Mouse (Mus musculus): ENCODE results near the gene Corin. TPM values are rescaled to one million over a fixed set of nuclear protein-coding genes. Genes with fewer than 3 reads are reported as not detected.

Gene Corin
- polyA plus RNA-seq, 1 experiment from 2014 or later: 0.89 TPM

GRCm38 (mm10) chr5:72464932-72465331 is 39.3 kb downstream of the Corin start:
- H3K27me3 ChIP-seq (ENCODE audit: insufficient read depth, low read length): no peaks in the 10 kb centered on the region
- DNase-seq (no peak), ATAC-seq (ENCODE audit: insufficient read depth) (no peak)
- H3K9ac ChIP-seq: no peak overlapping the region
- no peak overlapping the region for H3K4me2 ChIP-seq
- H3K9me3 ChIP-seq (ENCODE audit: low read depth, low read length): no peaks in the 10 kb centered on the region
- no peak overlapping the region for H3K4me3 ChIP-seq (ENCODE audit: low read depth, low read length)
- H3K27ac ChIP-seq (ENCODE audit: low read depth): no peak overlapping the region
- no peaks in the 10 kb centered on the region for H3K4me1 ChIP-seq (ENCODE audit: insufficient read depth)
- no peaks in the 10 kb centered on the region for H3K36me3 ChIP-seq (ENCODE audit: insufficient read depth)
- no peak for TF ChIP-seq CTCF (IDR thresholded peaks at IDR 0.05; ENCODE audit: low read depth)
- WGBS: 65% methylated on average over 3 of the region's 3 CpGs

- DNase-seq (peak; percentile 72), ATAC-seq (ENCODE audit: insufficient read depth) (peak; percentile 90)
- Histone ChIP-seq H3K9me3 (ENCODE audit: low read depth, low read length) (no peaks in the 10 kb centered on the region), H3K9ac (no peak overlapping the region), H3K27ac (ENCODE audit: low read depth) (no peak overlapping the region; the same call in 1 of the 2 replicates), H3K27me3 (ENCODE audit: insufficient read depth, low read length) (no peaks in the 10 kb centered on the region), H3K36me3 (ENCODE audit: insufficient read depth) (no peaks in the 10 kb centered on the region), H3K4me2 (no peak overlapping the region), H3K4me1 (ENCODE audit: insufficient read depth) (no peaks in the 10 kb centered on the region), H3K4me3 (ENCODE audit: low read depth, low read length) (no peak overlapping the region)
- 26% methylated on average over 7 of the region's 7 CpGs for WGBS
- no peak for TF ChIP-seq CTCF (IDR thresholded peaks at IDR 0.05; ENCODE audit: low read depth)
Measured at GRCm38 (mm10) chr5:72459374-72460112, 44.7 kb downstream of the Corin start.

DNA sequence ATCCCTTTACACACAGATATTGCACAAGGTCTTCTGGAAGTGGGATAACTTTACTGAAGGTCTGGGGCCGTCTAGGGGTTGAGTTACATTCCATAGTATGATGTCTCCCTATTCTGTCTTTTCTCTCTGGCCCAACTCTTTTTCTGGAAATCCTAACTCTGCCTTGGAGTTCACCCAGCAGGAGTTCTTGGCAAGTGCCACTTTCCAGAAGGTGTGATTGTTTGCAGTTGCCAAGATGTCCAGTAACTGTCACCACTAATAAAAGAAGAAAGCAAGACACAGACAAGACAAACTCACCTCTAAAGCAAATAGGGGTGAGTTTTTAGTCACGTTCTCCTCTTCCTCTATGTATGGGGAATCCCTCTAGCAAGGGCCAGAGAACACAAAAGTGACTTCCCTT is 50.6 kb downstream of the Corin start:
- Histone ChIP-seq H3K27ac (ENCODE audit: low read depth) (no peak overlapping the region), H3K9me3 (ENCODE audit: low read depth, low read length) (no peaks in the 10 kb centered on the region), H3K4me1 (ENCODE audit: insufficient read depth) (no peaks in the 10 kb centered on the region), H3K4me2 (no peak overlapping the region), H3K4me3 (ENCODE audit: low read depth, low read length) (no peak overlapping the region), H3K9ac (no peak overlapping the region), H3K36me3 (ENCODE audit: insufficient read depth) (no peaks in the 10 kb centered on the region), H3K27me3 (ENCODE audit: insufficient read depth, low read length) (no peaks in the 10 kb centered on the region)
- DNase-seq: no peak
- 54% methylated on average over 2 of the region's 2 CpGs for WGBS
- ATAC-seq (ENCODE audit: insufficient read depth): no peak
- TF ChIP-seq CTCF (IDR thresholded peaks at IDR 0.05; ENCODE audit: low read depth): no peak

DNA sequence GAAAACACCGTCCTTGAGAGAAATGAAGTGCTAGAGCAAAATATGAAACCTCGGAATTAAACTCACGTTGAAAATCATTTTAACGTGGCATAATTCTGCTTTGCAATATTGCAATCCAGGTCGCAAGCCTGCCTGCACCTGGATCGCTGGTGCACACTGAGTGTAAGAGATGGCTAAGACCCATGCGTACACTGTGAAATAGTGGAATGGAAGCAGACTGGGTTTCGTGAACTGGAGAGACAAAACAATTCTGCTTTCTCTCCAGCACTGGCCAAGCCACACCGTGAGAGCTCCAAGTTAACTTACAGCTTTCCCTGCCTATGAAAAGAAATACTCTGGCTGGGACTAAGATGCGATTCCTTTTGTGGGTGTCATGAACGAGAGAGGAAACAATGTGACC is 51.1 kb downstream of the Corin start:
- TF ChIP-seq CTCF (IDR thresholded peaks at IDR 0.05; ENCODE audit: low read depth): no peak
- Histone ChIP-seq H3K27ac (ENCODE audit: low read depth) (no peak overlapping the region), H3K4me2 (no peak overlapping the region), H3K9ac (no peak overlapping the region), H3K9me3 (ENCODE audit: low read depth, low read length) (no peaks in the 10 kb centered on the region), H3K36me3 (ENCODE audit: insufficient read depth) (no peaks in the 10 kb centered on the region), H3K4me1 (ENCODE audit: insufficient read depth) (no peaks in the 10 kb centered on the region), H3K27me3 (ENCODE audit: insufficient read depth, low read length) (no peaks in the 10 kb centered on the region), H3K4me3 (ENCODE audit: low read depth, low read length) (no peak overlapping the region)
- 76% methylated on average over 11 of the region's 11 CpGs for WGBS
- ATAC-seq (ENCODE audit: insufficient read depth) (no peak), DNase-seq (no peak)

- 66% methylated on average over 4 of the region's 4 CpGs for WGBS
Measured at GRCm38 (mm10) chr5:72452750-72453149, 51.5 kb downstream of the Corin start.

GRCm38 (mm10) chr5:72448846-72449245 is 55.4 kb downstream of the Corin start:
- Histone ChIP-seq H3K36me3 (ENCODE audit: insufficient read depth) (no peaks in the 10 kb centered on the region), H3K4me1 (ENCODE audit: insufficient read depth) (no peaks in the 10 kb centered on the region), H3K4me2 (no peak overlapping the region), H3K9me3 (ENCODE audit: low read depth, low read length) (no peaks in the 10 kb centered on the region), H3K4me3 (ENCODE audit: low read depth, low read length) (no peak overlapping the region), H3K9ac (no peak overlapping the region), H3K27ac (ENCODE audit: low read depth) (no peak overlapping the region), H3K27me3 (ENCODE audit: insufficient read depth, low read length) (no peaks in the 10 kb centered on the region)
- ATAC-seq (ENCODE audit: insufficient read depth) (no peak), DNase-seq (no peak)
- WGBS: 50% methylated on average over 2 of the region's 2 CpGs
- TF ChIP-seq CTCF (IDR thresholded peaks at IDR 0.05; ENCODE audit: low read depth): no peak

More at GRCm38 (mm10) chr5:72452750-72453149, 51.5 kb downstream of the Corin start:
- Histone ChIP-seq H3K27ac (ENCODE audit: low read depth) (no peak overlapping the region), H3K4me2 (no peak overlapping the region), H3K4me3 (ENCODE audit: low read depth, low read length) (no peak overlapping the region), H3K9ac (no peak overlapping the region), H3K4me1 (ENCODE audit: insufficient read depth) (no peaks in the 10 kb centered on the region), H3K9me3 (ENCODE audit: low read depth, low read length) (no peaks in the 10 kb centered on the region), H3K36me3 (ENCODE audit: insufficient read depth) (no peaks in the 10 kb centered on the region), H3K27me3 (ENCODE audit: insufficient read depth, low read length) (no peaks in the 10 kb centered on the region)
- DNase-seq (no peak), ATAC-seq (ENCODE audit: insufficient read depth) (no peak)
- no peak for TF ChIP-seq CTCF (IDR thresholded peaks at IDR 0.05; ENCODE audit: low read depth)

GRCm38 (mm10) chr5:72446104-72446503 is 58.2 kb downstream of the Corin start:
- Histone ChIP-seq H3K4me3 (ENCODE audit: low read depth, low read length) (no peak overlapping the region), H3K27ac (ENCODE audit: low read depth) (no peak overlapping the region), H3K9ac (no peak overlapping the region), H3K4me2 (no peak overlapping the region), H3K27me3 (ENCODE audit: insufficient read depth, low read length) (no peaks in the 10 kb centered on the region), H3K36me3 (ENCODE audit: insufficient read depth) (no peaks in the 10 kb centered on the region), H3K9me3 (ENCODE audit: low read depth, low read length) (no peaks in the 10 kb centered on the region), H3K4me1 (ENCODE audit: insufficient read depth) (no peaks in the 10 kb centered on the region)
- DNase-seq (no peak), ATAC-seq (ENCODE audit: insufficient read depth) (no peak)
- 82% methylated on average over 11 of the region's 11 CpGs for WGBS
- no peak for TF ChIP-seq CTCF (IDR thresholded peaks at IDR 0.05; ENCODE audit: low read depth)
